30 mouse cellular contexts compared by ENCODE assay signal in the genomic region with DNA sequence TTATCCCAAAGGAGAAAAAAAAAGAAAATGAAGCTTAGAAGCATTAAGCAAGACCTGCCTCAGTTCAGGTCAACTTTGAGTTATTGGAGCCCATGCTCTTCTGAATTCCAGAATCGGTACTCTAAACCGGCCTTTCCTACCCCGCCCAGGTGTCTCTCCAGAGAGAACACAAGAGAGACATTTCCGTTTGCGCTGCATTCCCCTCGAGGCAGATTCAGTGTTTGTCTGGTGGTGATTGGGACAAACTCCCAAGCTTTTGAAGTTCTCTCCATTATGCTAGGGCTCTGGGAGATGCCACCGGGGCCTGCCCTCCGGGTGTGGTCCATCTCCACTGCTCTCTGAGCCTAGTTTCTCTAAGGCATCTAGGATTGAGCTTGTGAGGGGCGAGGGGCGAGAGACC.
"Had no signal": no experiment of that assay in that cellular context is flagged by ENCODE, and none has a peak within 500 bp of the region (broad histone marks: within the 10 kb centered on the region; RNA-seq: fewer than 3 reads in every experiment).

No protein-coding gene starts in this region.

- H3K4me3 ChIP-seq: heart, embryonic 12.5 days; heart, embryonic 13.5 days; heart, embryonic 15.5 days; hindbrain, embryonic 10.5 days; hindbrain, embryonic 12.5 days; hindbrain, embryonic 13.5 days; hindbrain, embryonic 15.5 days; intestine, embryonic 15.5 days; kidney, embryonic 15.5 days; layer of hippocampus, adult 2 months; left cerebral cortex, adult 2 months had no signal

- H3K27me3 ChIP-seq: heart, embryonic 12.5 days; heart, embryonic 13.5 days; heart, embryonic 15.5 days; hindbrain, embryonic 12.5 days; hindbrain, embryonic 13.5 days; hindbrain, embryonic 15.5 days; intestine, embryonic 15.5 days; kidney, embryonic 15.5 days had no signal

- DNase-seq: heart, postnatal 10 days; heart, postnatal 14 days; heart, postnatal 36 days; heart, postnatal 4 days; kidney, adult 11 months; kidney, adult 18-20 months; kidney, adult 2 months; kidney, adult 8-10 months; kidney, adult 9 months; kidney, postnatal 10 days; kidney, postnatal 14 days; kidney, postnatal 25 days; kidney, postnatal 36 days; kidney, postnatal 4 days; layer of hippocampus, adult 9-11 months; layer of hippocampus, postnatal 36 days had no signal

- H3K27ac ChIP-seq: heart, embryonic 13.5 days; heart, embryonic 15.5 days; hindbrain, embryonic 10.5 days; hindbrain, embryonic 12.5 days; hindbrain, embryonic 13.5 days; hindbrain, embryonic 14.5 days; hindbrain, embryonic 15.5 days; hindbrain, postnatal 0 days; intestine, embryonic 15.5 days; kidney, embryonic 15.5 days; kidney, postnatal 0 days; layer of hippocampus, adult 2 months; left cerebral cortex, adult 2 months had no signal

- H3K9ac ChIP-seq: heart, embryonic 12.5 days; heart, embryonic 13.5 days; heart, embryonic 15.5 days; hindbrain, embryonic 12.5 days; hindbrain, embryonic 13.5 days; hindbrain, embryonic 14.5 days; hindbrain, embryonic 15.5 days; intestine, embryonic 15.5 days; kidney, embryonic 15.5 days had no signal

- H3K36me3 ChIP-seq: heart, embryonic 12.5 days; heart, embryonic 13.5 days; heart, embryonic 15.5 days; hindbrain, embryonic 10.5 days; hindbrain, embryonic 12.5 days; hindbrain, embryonic 13.5 days; hindbrain, embryonic 15.5 days; intestine, embryonic 15.5 days; kidney, embryonic 15.5 days had no signal

- H3K4me1 ChIP-seq: hindbrain, embryonic 13.5 days; hindbrain, embryonic 15.5 days had no signal
